Mouse (Mus musculus): ENCODE results near the gene Osbpl2. TPM values are rescaled to one million over a fixed set of nuclear protein-coding genes. Genes with fewer than 3 reads are reported as not detected.

Osbpl2 gene
- total RNA-seq, 2 experiments from 2014 or later, result 54.1 to 58.4 TPM

DNA sequence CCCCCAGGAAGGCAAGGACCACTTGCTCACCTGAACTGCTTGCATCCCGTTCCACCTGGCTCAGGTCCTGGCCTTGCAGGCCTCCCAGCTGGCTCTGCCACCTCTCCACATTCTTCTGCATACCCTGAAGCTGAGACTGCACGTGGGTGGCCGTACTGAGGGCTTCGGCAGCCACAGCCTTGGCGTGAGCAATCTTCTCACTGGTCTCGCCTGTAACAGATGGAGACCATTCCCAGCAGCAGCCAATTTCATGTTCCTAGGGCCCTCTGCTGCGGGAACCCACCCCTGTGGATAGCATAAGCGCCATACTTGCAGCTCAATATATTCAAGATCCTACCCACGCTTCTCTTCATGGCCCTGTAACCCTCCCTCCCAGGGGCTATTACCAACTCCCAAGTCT is 62.4 kb downstream of the Osbpl2 start:
- intact Hi-C loops (cut with DNase I), result no loop called here
- peak in 1 of 2 experiments; percentile 28 for DNase-seq (ENCODE audit: extremely low spot score in 1 of 2, low spot score in 2 of 2)

DNA sequence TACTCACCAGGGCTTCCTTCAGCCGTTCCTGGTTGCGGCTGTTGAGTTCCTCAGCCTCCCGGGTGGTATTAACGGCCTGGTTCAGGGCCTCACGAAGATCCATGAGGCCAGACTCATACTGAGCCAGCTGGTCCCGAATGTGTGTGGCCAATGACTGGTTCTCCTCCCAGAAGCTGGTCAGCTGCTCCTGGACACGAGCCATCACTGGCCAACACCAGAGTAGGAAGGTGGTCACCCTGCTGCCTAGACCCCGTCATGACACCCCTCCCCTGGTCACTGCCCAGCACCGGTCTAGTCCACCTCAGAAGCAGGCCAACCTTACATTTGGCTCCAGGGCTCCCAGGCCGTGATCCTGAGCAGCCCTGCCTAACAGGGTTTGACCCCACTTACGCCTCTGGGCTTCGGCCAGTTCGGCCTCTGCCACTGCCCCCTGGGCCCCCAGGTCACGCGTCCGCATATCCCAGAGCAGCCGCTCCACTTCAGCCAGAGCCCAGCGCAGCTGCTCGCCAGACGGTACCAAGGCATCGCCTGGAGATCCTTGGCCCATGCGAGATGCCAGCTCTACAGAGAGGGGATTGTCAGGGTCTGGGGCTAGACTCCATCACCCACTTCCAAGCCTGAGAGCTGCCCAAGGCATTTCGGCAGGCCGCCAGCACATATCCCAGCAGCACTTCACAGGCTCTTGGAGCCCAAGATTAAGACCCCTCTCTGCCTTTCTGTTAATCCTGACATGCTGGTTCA is 65.1 kb downstream of the Osbpl2 start:
- intact Hi-C loops (cut with DNase I), result no loop called here
- DNase-seq (ENCODE audit: extremely low spot score in 1 of 2, low spot score in 2 of 2), result no peak

DNA sequence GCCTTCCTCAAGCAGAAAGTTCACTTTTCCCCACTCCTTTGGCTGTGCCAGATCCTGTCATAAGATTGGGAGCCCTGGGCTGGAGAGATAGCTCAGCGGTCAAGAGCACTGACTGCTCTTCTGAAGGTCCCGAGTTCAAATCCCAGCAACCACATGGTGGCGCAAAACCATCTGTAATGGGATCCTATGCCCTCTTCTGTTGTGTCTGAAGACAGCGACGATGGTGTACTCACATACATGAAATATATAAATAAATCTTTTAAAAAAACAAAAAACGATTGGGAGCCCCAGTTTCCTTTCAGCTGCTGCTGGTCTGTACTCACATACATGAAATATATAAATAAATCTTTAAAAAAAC is 65.6 kb downstream of the Osbpl2 start:
- intact Hi-C loops (cut with DNase I), result no loop called here
- DNase-seq (ENCODE audit: extremely low spot score in 1 of 2, low spot score in 2 of 2), result no peak

DNA sequence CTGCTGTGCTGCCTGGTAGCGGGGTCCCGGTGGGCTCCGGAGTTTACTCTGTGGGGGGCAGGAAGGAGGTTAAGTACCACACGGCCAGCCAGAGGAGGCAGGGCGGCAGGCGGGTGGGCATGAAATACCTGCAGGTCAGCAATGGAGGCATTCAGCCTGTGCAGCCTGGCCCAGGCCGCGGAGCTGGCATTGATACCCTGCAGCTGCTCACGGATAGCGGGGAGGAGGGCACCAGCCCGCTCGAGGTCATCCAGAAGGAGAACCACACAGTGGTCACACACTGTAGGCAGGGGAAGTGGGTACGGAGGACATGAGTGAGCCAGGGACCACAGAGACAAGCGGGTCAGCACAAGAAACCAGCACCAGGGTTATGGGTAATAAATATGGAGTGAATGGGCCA is 66.6 kb downstream of the Osbpl2 start:
- no peak for DNase-seq (ENCODE audit: extremely low spot score in 1 of 2, low spot score in 2 of 2)
- intact Hi-C loops (cut with DNase I), result no loop called here

DNA sequence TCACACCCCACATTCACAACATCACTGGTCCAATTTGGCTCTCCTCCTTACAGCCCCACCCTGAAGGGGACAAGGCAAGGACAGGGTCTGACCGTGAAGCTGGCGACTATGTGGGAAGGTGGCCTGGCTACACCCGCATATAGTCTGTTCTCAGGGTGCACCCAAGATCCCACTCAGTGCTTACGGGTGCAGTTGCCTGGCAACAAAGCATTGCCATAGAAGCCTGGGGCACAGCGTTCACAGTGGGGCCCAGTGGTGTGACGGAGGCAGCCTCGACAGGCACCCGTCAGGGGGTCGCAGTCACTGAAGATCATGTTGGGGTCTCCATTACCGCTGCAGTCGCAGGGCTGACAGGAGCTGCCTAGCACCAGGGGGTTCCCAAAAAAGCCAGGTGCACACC is 68.3 kb downstream of the Osbpl2 start:
- intact Hi-C loops (cut with DNase I), result no loop called here

DNA sequence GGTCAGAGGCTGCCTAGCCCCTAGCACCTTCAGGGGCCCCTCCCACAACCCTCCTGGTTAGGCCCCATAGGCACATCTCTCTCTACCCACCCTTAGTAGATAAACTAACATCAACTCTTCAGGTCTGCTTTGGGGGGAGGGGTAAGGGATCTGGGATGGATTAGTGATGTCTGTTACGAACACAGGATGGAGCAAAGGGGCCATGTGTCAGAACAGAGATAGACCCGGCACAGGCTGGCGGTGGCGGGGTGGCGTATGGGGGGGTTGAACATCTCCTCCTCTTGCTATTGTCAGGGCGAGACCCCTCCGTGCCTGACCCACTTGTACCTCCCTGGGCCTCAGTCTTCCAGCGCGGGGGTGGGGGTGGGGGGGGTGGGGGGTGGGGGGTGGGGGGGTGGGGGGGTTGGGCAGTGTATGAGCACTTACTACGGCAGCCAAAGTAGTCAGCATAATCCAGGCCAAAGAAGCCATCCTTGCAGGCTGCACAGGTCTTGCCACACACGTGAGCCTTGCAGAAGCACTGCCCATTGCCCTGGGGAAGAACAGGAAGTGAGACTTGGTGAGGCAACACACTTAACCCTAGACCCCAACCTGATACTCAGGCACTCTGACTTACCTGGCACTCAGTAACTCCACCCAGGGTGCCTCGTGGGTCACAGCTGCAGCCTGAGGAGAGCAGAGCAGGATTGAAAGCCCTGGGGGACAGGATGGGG is 77.7 kb downstream of the Osbpl2 start:
- intact Hi-C loops (cut with DNase I), result no loop called here
- DNase-seq (ENCODE audit: extremely low spot score in 1 of 2, low spot score in 2 of 2), result no peak

More for the DNA sequence above, 68.3 kb downstream of the Osbpl2 start:
- DNase-seq (ENCODE audit: extremely low spot score in 1 of 2, low spot score in 2 of 2), result no peak

DNA sequence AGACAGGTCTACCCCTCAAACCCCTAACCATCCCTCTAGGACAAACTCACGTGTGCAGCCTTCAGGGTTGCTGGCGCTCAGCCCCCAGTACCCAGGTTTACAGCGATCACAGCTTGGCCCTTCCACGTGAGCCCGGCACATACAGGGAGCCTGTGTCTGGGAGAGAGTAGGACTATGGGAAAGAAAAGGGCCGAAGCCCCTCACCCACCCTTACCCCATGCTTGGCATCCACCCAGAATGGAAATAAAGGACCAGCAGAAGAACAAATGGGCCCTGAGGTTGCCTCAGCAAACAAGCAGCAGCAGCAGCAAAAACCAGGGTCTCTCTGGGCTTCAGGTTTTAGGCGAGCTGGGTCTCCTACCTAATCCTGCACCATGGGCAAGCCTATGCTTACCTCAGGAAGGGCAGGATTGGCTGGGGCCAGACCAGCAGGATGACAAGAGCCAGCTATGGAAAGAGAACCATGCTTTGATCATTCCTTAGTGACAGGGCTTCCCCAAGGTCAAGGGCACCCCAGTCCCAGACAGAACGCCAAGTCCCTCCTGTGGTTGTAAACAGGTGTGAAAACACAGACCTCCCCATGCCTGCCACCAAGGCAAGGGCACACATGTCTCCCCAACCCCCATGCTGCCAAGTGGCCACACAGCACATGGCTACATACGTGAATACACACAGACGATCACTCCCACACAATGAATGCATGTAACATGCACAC is 78.4 kb downstream of the Osbpl2 start:
- DNase-seq (ENCODE audit: extremely low spot score in 1 of 2, low spot score in 2 of 2), result no peak

DNA sequence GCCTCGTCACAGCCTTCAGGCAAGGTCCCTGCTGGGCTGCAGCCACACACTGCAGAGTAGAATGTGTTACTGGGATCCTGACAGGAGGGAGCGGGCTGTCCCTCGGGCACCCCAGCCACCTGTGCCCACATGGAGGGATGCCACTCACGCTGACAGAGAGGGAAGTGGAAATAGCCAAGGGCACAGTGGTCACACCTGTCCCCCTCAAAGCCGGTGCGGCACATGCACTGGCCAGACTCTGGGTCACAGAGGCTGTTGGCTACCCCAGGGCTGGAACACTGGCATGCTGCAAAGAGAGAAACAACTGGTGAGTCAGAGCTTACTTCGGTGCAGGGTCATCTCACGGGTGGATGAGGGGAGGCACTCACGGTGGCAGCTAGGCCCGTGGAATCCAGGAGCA is 79.7 kb downstream of the Osbpl2 start:
- DNase-seq (ENCODE audit: extremely low spot score in 1 of 2, low spot score in 2 of 2), result no peak
- intact Hi-C loops (cut with DNase I), result no loop called here

More for the DNA sequence above, 78.4 kb downstream of the Osbpl2 start:
- intact Hi-C loops (cut with DNase I), result no loop called here

DNA sequence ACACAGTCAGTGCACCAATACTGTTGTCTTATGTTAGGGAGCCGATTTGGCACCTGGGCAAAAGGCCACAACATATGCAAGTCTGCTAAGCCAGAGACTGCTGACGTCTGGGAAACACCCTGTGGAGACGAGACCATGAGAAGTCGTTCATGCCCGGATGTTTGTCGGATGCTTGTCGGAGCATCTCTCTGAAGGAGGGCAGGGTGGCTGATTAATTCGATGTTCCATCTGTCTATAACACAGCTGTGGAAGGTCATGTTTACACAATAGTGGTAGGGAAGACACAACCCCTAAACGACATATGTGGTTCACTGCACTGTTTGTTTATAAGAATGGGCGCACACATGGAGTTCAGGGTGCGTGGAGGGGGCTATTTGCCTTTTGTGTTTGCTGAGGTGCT is 81.6 kb downstream of the Osbpl2 start:
- intact Hi-C loops (cut with DNase I), result no loop called here

DNA sequence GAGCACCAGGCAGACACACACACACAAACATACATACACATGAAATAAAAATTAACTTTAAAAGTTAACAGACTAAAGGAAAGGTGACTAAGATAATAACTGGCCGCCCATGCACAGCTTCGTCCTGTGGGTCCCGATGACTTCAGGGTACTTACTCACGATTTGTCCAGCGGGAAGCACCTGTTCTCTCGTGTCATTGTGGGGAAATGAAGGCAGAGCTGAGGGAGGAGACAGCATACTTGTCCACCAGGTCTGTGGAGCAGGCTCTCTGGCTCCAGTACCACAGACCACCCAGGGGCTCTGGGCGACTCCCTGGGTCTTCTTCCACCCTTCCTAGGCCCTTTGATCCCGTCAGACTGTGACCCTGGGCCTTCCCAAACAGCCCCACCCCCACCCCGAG is 82.2 kb downstream of the Osbpl2 start:
- no peak for DNase-seq (ENCODE audit: extremely low spot score in 1 of 2, low spot score in 2 of 2)
- intact Hi-C loops (cut with DNase I), result no loop called here

More for the DNA sequence above, 81.6 kb downstream of the Osbpl2 start:
- DNase-seq (ENCODE audit: extremely low spot score in 1 of 2, low spot score in 2 of 2), result no peak

DNA sequence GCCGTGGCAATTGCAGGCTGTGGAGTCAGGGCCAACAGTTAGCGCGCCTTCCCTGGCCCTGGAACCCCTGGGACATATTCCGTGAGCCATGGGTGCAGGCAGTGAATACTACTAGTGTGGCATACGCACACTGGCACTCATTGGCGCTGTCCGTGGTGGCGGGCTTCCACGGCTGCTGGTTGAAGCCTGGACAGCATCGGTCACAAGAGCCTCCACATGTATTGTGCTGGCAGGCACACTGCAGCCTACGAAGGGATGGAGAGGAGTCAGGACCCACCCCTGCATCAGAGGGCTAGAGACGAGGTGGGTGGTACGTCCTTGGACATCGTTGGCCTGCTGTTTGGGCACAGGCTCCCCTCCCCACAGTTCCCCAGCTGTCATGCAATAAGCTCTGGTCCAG is 83.2 kb downstream of the Osbpl2 start:
- DNase-seq (ENCODE audit: extremely low spot score in 1 of 2, low spot score in 2 of 2), result no peak
- intact Hi-C loops (cut with DNase I), result no loop called here

DNA sequence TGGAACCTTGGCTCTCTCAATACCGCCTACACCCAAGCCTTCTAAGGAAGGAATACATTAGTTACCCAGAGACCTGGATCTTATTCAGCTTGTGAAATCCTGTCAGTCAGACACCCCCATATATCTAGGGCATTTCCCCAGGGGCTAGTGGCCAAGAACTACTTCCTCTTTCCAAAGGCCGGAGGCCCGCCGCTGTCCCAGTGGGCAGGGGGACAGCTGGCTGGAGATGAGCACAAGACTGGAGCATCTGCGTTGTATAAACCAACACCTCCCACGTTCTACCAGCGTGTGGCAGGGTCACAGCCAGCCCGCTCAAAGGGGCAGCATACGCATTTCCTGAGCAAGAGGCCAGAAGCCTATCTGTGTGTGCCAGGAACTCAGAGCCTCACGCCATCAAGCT is 83.7 kb downstream of the Osbpl2 start:
- peak in 1 of 2 experiments; percentile 64 for DNase-seq (ENCODE audit: extremely low spot score in 1 of 2, low spot score in 2 of 2)
- intact Hi-C loops (cut with DNase I), result no loop called here

DNA sequence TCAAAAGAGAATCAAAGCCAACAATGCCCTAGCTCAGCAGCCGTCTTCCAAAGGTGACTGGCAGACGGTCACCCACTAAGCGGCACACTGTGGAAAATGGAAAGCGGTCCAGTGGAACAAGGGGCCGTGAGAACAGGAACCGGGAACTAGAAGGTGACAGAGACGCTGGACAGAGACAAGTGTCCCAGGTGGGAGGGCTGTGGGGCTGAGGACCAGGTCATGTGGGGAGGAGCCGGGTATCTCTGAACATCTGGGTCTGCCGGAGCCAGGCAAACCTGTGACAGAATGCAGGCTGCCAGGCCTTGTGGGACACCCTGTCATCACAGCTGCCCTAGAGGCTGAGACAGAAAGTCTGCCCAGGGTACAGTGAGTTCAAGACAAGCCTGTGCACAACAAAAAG is 85.4 kb downstream of the Osbpl2 start:
- DNase-seq (ENCODE audit: extremely low spot score in 1 of 2, low spot score in 2 of 2), result no peak
- intact Hi-C loops (cut with DNase I), result no loop called here

DNA sequence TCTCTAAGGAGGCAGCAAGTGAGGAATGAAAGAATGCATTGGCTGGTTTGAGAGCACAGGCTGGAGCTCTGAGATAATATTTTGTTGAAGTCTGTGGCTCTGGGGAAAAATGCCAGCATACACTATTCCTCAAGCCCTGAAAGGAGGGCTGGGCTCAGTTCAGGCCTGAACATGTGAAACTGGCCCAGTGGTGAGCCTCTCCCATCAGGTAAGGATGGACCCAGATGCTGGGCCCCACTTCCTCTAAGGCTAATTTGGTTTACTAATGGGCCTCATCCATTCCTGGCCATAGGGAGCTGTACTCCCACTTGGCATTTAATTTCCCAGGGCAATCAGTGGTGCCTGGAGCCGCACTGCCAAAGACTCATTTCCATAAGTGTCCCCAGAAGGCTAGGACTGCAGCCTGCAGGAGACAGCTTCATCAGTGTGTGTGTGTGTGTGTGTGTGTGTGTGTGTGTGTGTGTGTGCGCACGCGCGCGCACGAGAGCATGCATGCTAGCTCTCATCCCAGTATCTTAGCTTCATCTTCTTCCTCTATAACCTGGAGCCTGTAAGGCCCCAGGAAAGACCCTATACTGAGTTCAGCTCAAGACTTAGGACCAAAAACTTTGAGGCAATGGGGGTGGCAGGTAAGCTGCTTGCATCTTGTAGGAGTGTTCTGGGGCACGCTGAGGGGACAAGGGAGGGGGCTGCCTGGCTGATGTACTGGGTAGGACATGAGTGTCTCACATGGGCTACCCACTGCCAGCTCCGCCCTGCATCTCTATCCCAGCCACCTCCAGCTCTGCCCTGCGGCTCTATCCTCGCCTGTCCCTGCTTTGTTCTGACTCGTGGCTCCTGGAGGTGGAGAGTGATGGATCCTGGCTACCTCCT is 86.2 kb downstream of the Osbpl2 start:
- intact Hi-C loops (cut with DNase I), result loop anchor here (5.0 kb wide), 1 partner anchor 47 kb away; no protein-coding TSS in a partner anchor
- DNase-seq (ENCODE audit: extremely low spot score in 1 of 2, low spot score in 2 of 2), result no peak

DNA sequence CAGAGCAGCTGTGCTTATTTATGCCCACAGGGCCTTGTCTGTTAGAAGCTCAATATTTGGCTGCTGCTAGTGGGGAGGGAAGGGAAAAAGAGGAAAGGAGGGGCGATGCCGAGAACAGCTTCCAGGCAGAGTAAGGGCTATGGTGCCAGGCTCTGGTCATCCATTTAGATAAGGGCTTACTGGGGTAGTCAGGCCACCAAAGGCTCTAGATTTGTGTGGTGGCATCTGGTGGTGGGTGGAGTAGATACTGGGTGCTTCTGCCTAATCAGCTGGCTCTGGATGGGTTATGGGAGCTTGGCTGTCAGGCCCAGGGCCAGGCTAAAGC is 86.8 kb downstream of the Osbpl2 start:
- intact Hi-C loops (cut with DNase I), result loop anchor here (5.0 kb wide), 1 partner anchor 46 kb away; no protein-coding TSS in a partner anchor
- DNase-seq (ENCODE audit: extremely low spot score in 1 of 2, low spot score in 2 of 2), result no peak

DNA sequence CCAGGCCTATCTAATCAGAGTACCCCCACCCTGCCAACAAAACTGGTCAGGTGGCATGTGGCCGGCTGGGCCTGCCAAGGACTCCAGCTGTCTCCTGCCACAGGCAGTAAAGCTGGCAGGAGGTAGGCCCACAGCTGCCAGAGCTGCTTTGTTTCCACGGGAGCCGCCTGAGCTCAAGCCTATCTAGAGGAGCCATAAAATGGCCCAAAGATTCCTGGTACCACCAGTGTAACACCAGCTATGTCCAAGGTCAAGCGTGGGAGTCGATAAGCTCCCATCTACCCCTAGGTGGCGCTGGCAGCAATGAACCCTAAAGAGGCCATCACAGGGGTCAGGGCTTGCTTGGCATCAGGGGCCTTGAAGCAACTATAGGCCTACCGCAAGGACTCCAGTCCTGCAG is 88.7 kb downstream of the Osbpl2 start:
- DNase-seq (ENCODE audit: extremely low spot score in 1 of 2, low spot score in 2 of 2), result no peak
- intact Hi-C loops (cut with DNase I), result loop anchor here (5.0 kb wide), 1 partner anchor 44 kb away; no protein-coding TSS in a partner anchor

DNA sequence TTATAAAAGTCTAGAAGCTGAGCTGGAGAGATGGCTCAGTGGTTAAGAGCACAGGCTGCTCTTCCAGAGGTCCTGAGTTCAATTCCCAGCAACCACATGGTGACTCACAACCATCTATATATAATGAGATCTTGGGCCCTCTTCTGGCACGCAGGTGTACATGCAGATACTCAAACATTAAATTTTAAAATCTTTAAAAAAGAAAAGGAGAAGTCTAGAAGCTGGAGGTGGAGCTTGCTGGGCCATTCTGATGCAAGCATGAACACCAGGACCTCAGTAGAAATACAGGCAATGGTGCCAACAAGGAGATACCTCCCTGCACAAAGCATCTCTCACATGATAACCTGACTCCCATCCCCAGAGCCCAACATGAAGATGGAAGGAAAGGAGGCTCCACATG is 89.9 kb downstream of the Osbpl2 start:
- intact Hi-C loops (cut with DNase I), result loop anchor here (5.0 kb wide), 1 partner anchor 43 kb away; no protein-coding TSS in a partner anchor
- no peak for DNase-seq (ENCODE audit: extremely low spot score in 1 of 2, low spot score in 2 of 2)

DNA sequence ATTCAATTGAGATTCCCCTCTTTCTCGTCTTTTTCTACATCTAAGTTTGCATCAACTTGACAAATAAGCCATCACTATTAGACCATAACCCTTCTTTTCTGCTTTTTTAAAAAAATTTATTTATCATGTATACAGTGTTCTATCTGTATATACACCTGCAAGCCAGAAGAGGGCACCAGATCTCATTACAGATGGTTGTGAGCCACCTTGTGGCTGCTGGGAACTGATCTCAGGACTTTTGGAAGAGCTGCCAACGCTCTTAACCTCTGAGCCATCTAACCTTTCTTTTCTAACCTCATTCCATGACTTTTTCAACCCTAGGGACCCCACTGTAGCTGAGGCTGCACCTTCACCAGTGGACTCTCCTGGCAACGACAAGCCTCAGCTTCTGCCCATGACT is 93.1 kb downstream of the Osbpl2 start:
- intact Hi-C loops (cut with DNase I), result no loop called here
- DNase-seq (ENCODE audit: extremely low spot score in 1 of 2, low spot score in 2 of 2), result no peak

Data from left cerebral cortex, postnatal 10 days (tissue).